Mouse (Mus musculus) T-helper 17 cell (primary cell): ENCODE data around the gene Scn3b.

Experiments used
- in situ Hi-C, 2 experiments: fragments of 300-600 bp; cut with MboI, MseI; formaldehyde crosslinking; loops; 1 replicate in 1 of 2; 2 replicates in 1 of 2; pipeline ENCODE4 v1.15.1; 2025; ENCODE audit warnings: high pct_unique_total_duplicates in 2 of 2

The Scn3b gene

GRCm38 (mm10) chr9:40333649-40334396 is 64.8 kb downstream of the Scn3b start:
- in situ Hi-C loops: loop anchor here in 1 of 2 experiments (25.0 kb wide), 1 partner anchor 1878 kb away; no protein-coding TSS in a partner anchor

DNA sequence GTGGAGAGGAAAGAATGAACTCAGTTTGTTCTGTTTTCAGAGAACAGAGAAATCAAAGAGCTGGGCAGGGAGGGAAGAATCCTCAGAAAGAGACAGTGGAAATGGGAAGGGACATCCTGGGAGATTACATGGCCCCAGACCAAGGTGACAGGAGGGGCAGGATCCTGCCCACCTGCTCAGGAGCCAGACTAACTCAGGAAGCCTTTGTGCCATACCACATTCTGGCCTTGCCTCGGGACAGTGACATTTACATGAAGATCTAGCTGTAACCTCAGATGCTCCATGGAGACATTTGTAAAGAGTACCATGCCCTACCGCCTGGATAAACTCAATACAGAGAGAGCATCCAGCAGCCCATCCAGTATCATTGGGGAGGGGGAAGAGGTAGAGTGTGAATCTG is 65.6 kb downstream of the Scn3b start:
- in situ Hi-C loops: loop anchor here in 1 of 2 experiments (25.0 kb wide), 1 partner anchor 1878 kb away; no protein-coding TSS in a partner anchor

GRCm38 (mm10) chr9:40336701-40337100 is 67.7 kb downstream of the Scn3b start:
- in situ Hi-C loops: loop anchor here in 1 of 2 experiments (25.0 kb wide), 1 partner anchor 1876 kb away; no protein-coding TSS in a partner anchor

DNA sequence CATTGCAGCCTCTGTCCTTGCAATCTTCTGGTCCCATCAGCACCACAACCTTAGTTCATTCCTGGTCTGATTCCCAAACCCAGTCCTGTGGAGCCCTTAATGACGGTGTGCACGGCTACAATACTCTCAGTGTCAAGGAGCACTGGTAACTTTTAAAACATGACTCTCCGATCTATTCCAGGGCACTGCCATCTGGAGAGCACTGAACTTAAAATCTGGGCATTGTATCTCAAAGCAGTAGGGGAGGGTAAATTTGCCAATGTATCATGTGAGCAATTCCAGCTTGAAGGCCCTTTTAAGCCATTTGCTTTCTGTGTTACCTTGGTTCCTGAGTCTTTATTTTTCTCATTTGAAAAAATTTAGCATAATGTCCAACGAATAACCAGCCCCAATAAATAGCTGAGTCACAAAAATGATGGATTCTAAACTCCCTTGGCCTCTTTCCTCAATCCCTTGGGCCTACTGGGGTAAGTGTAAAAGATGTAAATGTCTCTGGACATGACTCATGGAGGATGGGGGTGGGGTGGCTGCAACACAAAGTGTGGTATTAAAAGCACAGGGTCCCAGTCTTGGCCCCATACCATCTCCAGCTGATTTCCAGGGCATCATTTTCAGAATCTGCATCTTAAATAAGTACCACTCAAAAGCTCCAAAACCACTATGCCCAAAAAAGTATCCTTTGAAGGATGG is 68.3 kb downstream of the Scn3b start:
- in situ Hi-C loops: loop anchor here in 1 of 2 experiments (25.0 kb wide), 1 partner anchor 1875 kb away; no protein-coding TSS in a partner anchor

DNA sequence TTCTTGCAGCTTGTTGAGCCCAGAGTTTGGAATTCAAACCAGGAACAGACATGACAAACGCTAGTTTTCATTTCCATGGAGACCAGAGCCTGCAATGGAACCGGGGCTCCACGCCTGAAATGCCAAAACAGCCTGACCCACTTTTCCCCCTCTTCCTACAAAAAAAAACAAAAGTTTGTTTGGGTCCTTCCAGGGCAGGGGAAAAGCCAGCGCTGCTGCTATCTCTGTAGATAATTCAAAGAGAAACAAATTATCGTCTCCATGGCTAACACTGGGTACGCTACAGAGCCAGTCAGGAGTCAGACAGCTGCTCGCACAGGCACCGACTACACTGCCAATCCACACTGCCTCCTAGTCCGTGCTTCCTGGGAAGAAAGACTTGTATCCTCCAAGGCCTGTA is 70.6 kb downstream of the Scn3b start:
- in situ Hi-C loops: loop anchor here in 1 of 2 experiments (25.0 kb wide), 1 partner anchor 1873 kb away; no protein-coding TSS in a partner anchor
